Mouse (Mus musculus) thymus, adult 2 months (tissue): ENCODE measurements around the gene Pola1. TPM values are rescaled to one million over a fixed set of nuclear protein-coding genes. Genes with fewer than 3 reads are reported as not detected.

ENCODE experiments used
- DNase-seq: peaks from one replicate; pipeline ENCODE4 v3.0.0; 2021
- H3K27ac ChIP-seq: fragments of 200-500 bp; 2 replicates; pipeline ENCODE4 v1.5.1; 2012; ENCODE audit warnings: low read length, control low read depth; ENCODE audit not compliant: control insufficient read depth, insufficient read depth
- H3K27me3 ChIP-seq: fragments of 200-500 bp; 2 replicates; pipeline ENCODE4 v1.6.1; 2012; ENCODE audit warnings: mild to moderate bottlenecking, low read length, moderate library complexity, mixed read lengths; ENCODE audit not compliant: control insufficient read depth, insufficient read depth
- H3K36me3 ChIP-seq: fragments of 200-500 bp; 2 replicates; pipeline ENCODE4 v1.6.1; 2012; ENCODE audit warnings: mild to moderate bottlenecking, low read length, moderate library complexity; ENCODE audit not compliant: control insufficient read depth, insufficient read depth
- H3K4me1 ChIP-seq: fragments of 200-500 bp; replicated peaks from 2 replicates; pipeline ENCODE4 v1.6.1; 2012; ENCODE audit warnings: low read length; ENCODE audit not compliant: control insufficient read depth, insufficient read depth
- H3K4me3 ChIP-seq: fragments of 200-500 bp; 2 replicates; pipeline ENCODE4 v1.5.1; 2012; ENCODE audit warnings: mild to moderate bottlenecking, low read length, control low read depth, moderate library complexity; ENCODE audit not compliant: control insufficient read depth, insufficient read depth
- CTCF ChIP-seq: fragments of 200-500 bp; IDR thresholded peaks from 2 replicates; pipeline ENCODE4 v1.5.1; 2012; ENCODE audit warnings: mild to moderate bottlenecking, control low read depth, low read length, moderate library complexity, borderline replicate concordance; ENCODE audit not compliant: control insufficient read depth, poor library complexity, insufficient read depth; ENCODE audit errors: extremely low read depth
- POLR2A ChIP-seq: fragments of 200-500 bp; IDR thresholded peaks from 2 replicates; pipeline ENCODE4 v1.6.1; 2012; ENCODE audit warnings: mild to moderate bottlenecking, low read length, control low read depth, moderate library complexity; ENCODE audit not compliant: control insufficient read depth, poor library complexity, insufficient read depth; ENCODE audit errors: extremely low read depth
- WGBS: fragments of 180-500 bp; shearing (Covaris S2); methylation state at CpG from one replicate; pipeline ENCODE4 v1.1.7; 2018; 5-methylcytosine and 5-hydroxymethylcytosine counted together
- polyA plus RNA-seq: library from polyadenylated mRNA; depleted of rRNA; stranded (reverse); fragments of >200 nt; gene quantifications from 2 replicates; pipeline ENCODE4 v1.2.3, GENCODE M21; 2012

Pola1 gene
- polyA plus RNA-seq, 1 experiment, result 2.2 TPM

GRCm38 (mm10) chrX:93630256-93630655 is 1.7 kb downstream of the Pola1 start:
- Histone ChIP-seq H3K4me3 (no peak overlapping the region), H3K36me3 (no peaks in the 10 kb centered on the region), H3K27ac (no peak overlapping the region), H3K4me1 (no peaks in the 10 kb centered on the region), H3K27me3 (no peaks in the 10 kb centered on the region)
- DNase-seq, result no peak
- no peak for TF ChIP-seq POLR2A
- no peak for TF ChIP-seq CTCF
- 85% methylated on average over 1 of the region's 1 CpGs for WGBS

- Histone ChIP-seq H3K27me3 (no peaks in the 10 kb centered on the region), H3K4me3 (no peak overlapping the region), H3K4me1 (no peaks in the 10 kb centered on the region), H3K27ac (no peak overlapping the region), H3K36me3 (no peaks in the 10 kb centered on the region)
- TF ChIP-seq CTCF (no peak), POLR2A (no peak)
- 53% methylated on average over 1 of the region's 1 CpGs for WGBS
- DNase-seq, result no peak
Observed at GRCm38 (mm10) chrX:93602214-93602613, 29.7 kb downstream of the Pola1 start.

- H3K27ac ChIP-seq, result no peak overlapping the region
- WGBS, result 96% methylated on average over 4 of the region's 4 CpGs
- no peaks in the 10 kb centered on the region for H3K36me3 ChIP-seq
- no peak overlapping the region for H3K4me3 ChIP-seq
- no peaks in the 10 kb centered on the region for H3K27me3 ChIP-seq
- H3K4me1 ChIP-seq, result no peaks in the 10 kb centered on the region
- DNase-seq, result no peak
- TF ChIP-seq CTCF, result no peak
Observed at GRCm38 (mm10) chrX:93594283-93594682, 37.7 kb downstream of the Pola1 start.

- H3K27ac ChIP-seq, result no peak overlapping the region
- H3K36me3 ChIP-seq, result no peaks in the 10 kb centered on the region
- DNase-seq, result no peak
- TF ChIP-seq POLR2A, result no peak
- TF ChIP-seq CTCF, result no peak
- H3K4me1 ChIP-seq, result no peaks in the 10 kb centered on the region
- no peaks in the 10 kb centered on the region for H3K27me3 ChIP-seq
- WGBS, result 98% methylated on average over 2 of the region's 2 CpGs
- H3K4me3 ChIP-seq, result no peak overlapping the region
Observed at GRCm38 (mm10) chrX:93580931-93581330, 51.0 kb downstream of the Pola1 start.

GRCm38 (mm10) chrX:93557171-93557570 is 74.8 kb downstream of the Pola1 start:
- Histone ChIP-seq H3K4me3 (no peak overlapping the region), H3K4me1 (no peaks in the 10 kb centered on the region), H3K27me3 (no peaks in the 10 kb centered on the region), H3K27ac (no peak overlapping the region), H3K36me3 (no peaks in the 10 kb centered on the region)
- no peak for DNase-seq
- WGBS, result 76% methylated on average over 1 of the region's 1 CpGs
- TF ChIP-seq POLR2A (no peak), CTCF (no peak)

- H3K27me3 ChIP-seq, result no peaks in the 10 kb centered on the region
- DNase-seq, result no peak
- WGBS, result 93% methylated on average over 2 of the region's 2 CpGs
- H3K36me3 ChIP-seq, result no peaks in the 10 kb centered on the region
- no peak overlapping the region for H3K4me3 ChIP-seq
- H3K4me1 ChIP-seq, result no peaks in the 10 kb centered on the region
- TF ChIP-seq POLR2A (no peak), CTCF (no peak)
- H3K27ac ChIP-seq, result no peak overlapping the region
Observed at GRCm38 (mm10) chrX:93539779-93540178, 92.2 kb downstream of the Pola1 start.

GRCm38 (mm10) chrX:93502865-93503353 is 129.0 kb downstream of the Pola1 start:
- no peaks in the 10 kb centered on the region for H3K4me1 ChIP-seq
- no peak overlapping the region for H3K4me3 ChIP-seq
- TF ChIP-seq CTCF (no peak), POLR2A (no peak)
- WGBS, result 93% methylated on average over 2 of the region's 2 CpGs
- DNase-seq, result no peak
- H3K36me3 ChIP-seq, result no peaks in the 10 kb centered on the region
- no peaks in the 10 kb centered on the region for H3K27me3 ChIP-seq
- H3K27ac ChIP-seq, result no peak overlapping the region
